Mouse (Mus musculus) liver, postnatal 0 days (tissue): Measurements from ENCODE around the gene Lrrc58.

Source experiments
- CTCF ChIP-seq: sonication (generic); IDR thresholded peaks from 2 replicates; pipeline ENCODE4 v1.5.1; 2016; ENCODE audit warnings: antibody characterized with exemption, low read depth
- EP300 ChIP-seq: IDR thresholded peaks from 2 replicates; pipeline ENCODE4 v1.6.1; 2016; ENCODE audit warnings: antibody characterized with exemption, low read depth, mild to moderate bottlenecking

GRCm38 (mm10) chr16:37929006-37929405 is 60.8 kb downstream of the Lrrc58 start:
- TF ChIP-seq CTCF (no peak), EP300 (no peak)
